Mouse (Mus musculus) heart, adult 2 months (tissue): ENCODE measurements around the gene Fam3b.

Experiments used
- CTCF ChIP-seq: fragments of 200-600 bp; IDR thresholded peaks from 2 replicates; pipeline ENCODE4 v1.8.1; 2022; ENCODE audit warnings: antibody characterized with exemption, mild to moderate bottlenecking, moderate library complexity
- EP300 ChIP-seq: fragments of 200-500 bp; IDR thresholded peaks from 2 replicates; pipeline ENCODE4 v1.6.1; 2011; ENCODE audit warnings: low read depth, low read length, control low read depth; ENCODE audit not compliant: insufficient read depth
- POLR2A ChIP-seq: fragments of 200-500 bp; IDR thresholded peaks from 2 replicates; pipeline ENCODE4 v1.6.1; 2011; ENCODE audit warnings: mild to moderate bottlenecking, low read depth, low read length, control low read depth; ENCODE audit not compliant: insufficient read depth

DNA sequence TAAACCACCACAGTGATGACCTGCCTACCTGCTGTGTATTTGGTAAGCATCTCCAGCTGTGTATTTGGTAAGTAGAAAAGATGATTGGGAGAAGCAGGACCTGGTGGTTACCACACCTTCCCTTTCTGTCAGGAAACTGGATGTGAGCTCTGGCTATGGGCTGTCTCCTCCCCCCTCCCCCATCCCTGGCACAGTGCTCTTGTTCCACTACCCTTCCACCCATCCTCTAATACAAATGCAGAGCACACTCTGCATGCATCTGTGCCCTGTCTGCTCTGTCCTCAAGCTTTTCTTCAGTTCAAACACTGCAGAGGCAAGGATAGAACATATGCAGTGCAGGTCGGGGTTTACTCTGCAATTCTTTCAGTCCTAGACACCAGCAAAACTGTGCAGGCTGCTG, 19.8 kb upstream of the Fam3b start:
- no peak for TF ChIP-seq POLR2A
- no peak for TF ChIP-seq EP300
- no peak for TF ChIP-seq CTCF
